Mouse (Mus musculus) forebrain, embryonic 15.5 days (tissue): ENCODE measurements around the gene Bhlhe40. TPM values are rescaled to one million over a fixed set of nuclear protein-coding genes. Genes with fewer than 3 reads are reported as not detected.

ENCODE experiments used
- ATAC-seq: fragments of 200-750 bp; cut with Nextera tagmentation; replicated peaks from 2 replicates; pipeline ENCODE4 v1.8.0; 2017; ENCODE audit warnings: mild to moderate bottlenecking, moderate TSS enrichment, moderate library complexity
- H3K27ac ChIP-seq: fragments of 300-500 bp; sonication (generic); replicated peaks from 2 replicates; pipeline ENCODE4 v1.5.1; 2015; ENCODE audit warnings: mild to moderate bottlenecking, inconsistent platforms
- H3K27me3 ChIP-seq: fragments of 300-500 bp; sonication (generic); 2 replicates; pipeline ENCODE4 v1.6.1; 2015; ENCODE audit warnings: inconsistent platforms
- H3K36me3 ChIP-seq: fragments of 300-500 bp; sonication (generic); 2 replicates; pipeline ENCODE4 v1.6.1; 2015; ENCODE audit warnings: mild to moderate bottlenecking, inconsistent platforms
- H3K4me1 ChIP-seq: fragments of 300-500 bp; sonication (generic); 2 replicates; pipeline ENCODE4 v1.6.1; 2015; ENCODE audit warnings: inconsistent platforms
- H3K4me2 ChIP-seq: fragments of 300-500 bp; sonication (generic); replicated peaks from 2 replicates; pipeline ENCODE4 v1.6.1; 2015; ENCODE audit warnings: mild to moderate bottlenecking, inconsistent platforms
- H3K4me3 ChIP-seq: fragments of 300-500 bp; sonication (generic); 2 replicates; pipeline ENCODE4 v1.5.1; 2015; ENCODE audit warnings: mild to moderate bottlenecking, inconsistent platforms
- H3K9ac ChIP-seq: fragments of 300-500 bp; sonication (generic); replicated peaks from 2 replicates; pipeline ENCODE4 v1.6.1; 2015; ENCODE audit warnings: mild to moderate bottlenecking, inconsistent platforms
- H3K9me3 ChIP-seq: fragments of 300-500 bp; sonication (generic); 2 replicates; pipeline ENCODE4 v1.6.1; 2016; ENCODE audit warnings: inconsistent platforms
- WGBS: fragments of 180-500 bp; shearing (Covaris S2); methylation state at CpG from one replicate; pipeline ENCODE4 v1.1.7; 2015; ENCODE audit warnings: mixed read lengths; 5-methylcytosine and 5-hydroxymethylcytosine counted together
- polyA plus RNA-seq: library from polyadenylated mRNA; unstranded; fragments of >200 nt; fragmentation: Nextera tagmentation; extraction: Ambion mirVana; gene quantifications from 2 replicates; pipeline ENCODE4 v1.2.1, GENCODE M21; 2015

Gene Bhlhe40
- polyA plus RNA-seq, 1 experiment from 2014 or later, result 7.1 TPM

- 49% methylated on average over 2 of the region's 2 CpGs for WGBS
- no peaks in the 10 kb centered on the region for H3K36me3 ChIP-seq
- no peaks in the 10 kb centered on the region for H3K9me3 ChIP-seq
- H3K27me3 ChIP-seq, result no peaks in the 10 kb centered on the region
- H3K9ac ChIP-seq, result no peak overlapping the region
- no peak overlapping the region for H3K4me3 ChIP-seq
- H3K27ac ChIP-seq, result no peak overlapping the region
- no peak for ATAC-seq
- H3K4me1 ChIP-seq, result peaks cover 10% of the 10 kb centered on the region
- no peak overlapping the region for H3K4me2 ChIP-seq
Measured at GRCm38 (mm10) chr6:108655861-108656260, 4.6 kb upstream of the Bhlhe40 start.

GRCm38 (mm10) chr6:108658051-108658415, 2.4 kb upstream of the Bhlhe40 start:
- no peak for ATAC-seq

DNA sequence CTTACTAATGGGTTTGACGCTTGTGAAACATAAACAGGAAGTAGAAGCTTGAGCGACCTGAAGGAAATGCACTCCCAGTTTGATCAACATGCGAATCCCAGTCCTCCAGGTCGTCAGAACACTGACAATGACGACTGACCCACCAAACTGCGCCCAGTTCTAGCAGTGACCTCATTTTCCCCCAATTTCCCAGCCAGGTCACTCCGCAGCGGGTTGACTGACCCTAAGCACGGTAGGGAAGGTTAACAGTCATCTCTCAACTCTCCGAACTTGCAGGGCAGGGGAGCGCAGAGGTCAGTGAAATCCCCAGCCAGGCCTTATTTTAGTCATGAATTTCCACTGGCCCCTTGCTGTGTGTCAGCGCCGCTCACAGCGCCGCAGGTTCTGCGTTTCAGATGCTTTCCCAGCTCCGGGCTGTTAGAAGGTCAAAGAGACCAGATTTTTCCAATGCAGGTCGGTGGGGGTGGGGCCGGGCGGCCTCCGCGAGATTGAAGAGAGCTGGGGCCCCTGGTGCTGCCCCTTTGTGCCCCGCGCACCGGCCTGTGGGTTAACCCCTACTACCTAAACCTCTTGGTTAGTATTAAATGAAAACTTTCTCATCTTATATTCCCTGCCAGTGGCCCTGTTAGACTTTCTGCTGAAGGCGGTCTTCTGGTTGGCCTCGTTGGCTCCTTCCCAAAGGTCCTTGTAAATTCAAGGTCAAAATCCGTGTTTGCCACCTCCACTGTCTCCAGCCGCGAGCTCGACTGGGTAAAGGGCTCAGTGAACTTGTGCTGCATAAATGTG, 1.8 kb upstream of the Bhlhe40 start:
- peak; percentile 0; the same call in 1 of the 2 replicates for ATAC-seq
- H3K36me3 ChIP-seq, result no peaks in the 10 kb centered on the region
- peak overlapping the region; percentile 99 for H3K4me2 ChIP-seq
- peak overlapping the region; percentile 67 for H3K9ac ChIP-seq
- peak overlapping the region; percentile 65 for H3K4me3 ChIP-seq
- WGBS, result 2% methylated on average over 31 of the region's 31 CpGs
- H3K9me3 ChIP-seq, result no peaks in the 10 kb centered on the region
- H3K27me3 ChIP-seq, result no peaks in the 10 kb centered on the region
- peaks cover 27% of the 10 kb centered on the region for H3K4me1 ChIP-seq
- H3K27ac ChIP-seq, result peak overlapping the region; percentile 92

More at GRCm38 (mm10) chr6:108658051-108658415, 2.4 kb upstream of the Bhlhe40 start:
- H3K9me3 ChIP-seq, result no peaks in the 10 kb centered on the region
- H3K9ac ChIP-seq, result no peak overlapping the region
- WGBS, result 65% methylated on average over 3 of the region's 3 CpGs
- no peaks in the 10 kb centered on the region for H3K36me3 ChIP-seq
- H3K27me3 ChIP-seq, result no peaks in the 10 kb centered on the region
- H3K27ac ChIP-seq, result no peak overlapping the region
- no peak overlapping the region for H3K4me3 ChIP-seq
- H3K4me1 ChIP-seq, result peaks cover 22% of the 10 kb centered on the region
- H3K4me2 ChIP-seq, result no peak overlapping the region

- peak; percentile 84 for ATAC-seq
- no peaks in the 10 kb centered on the region for H3K9me3 ChIP-seq
- WGBS, result under 1% methylated on average over 38 of the region's 42 CpGs
- H3K27me3 ChIP-seq, result no peaks in the 10 kb centered on the region
- H3K27ac ChIP-seq, result peak overlapping the region; percentile 92
- no peaks in the 10 kb centered on the region for H3K36me3 ChIP-seq
- H3K4me2 ChIP-seq, result peak overlapping the region; percentile 99
- H3K4me3 ChIP-seq, result peak overlapping the region; percentile 65
- peak overlapping the region; percentile 67 for H3K9ac ChIP-seq
- peaks cover 28% of the 10 kb centered on the region for H3K4me1 ChIP-seq
Measured at GRCm38 (mm10) chr6:108659221-108659725, 1.2 kb upstream of the Bhlhe40 start.

DNA sequence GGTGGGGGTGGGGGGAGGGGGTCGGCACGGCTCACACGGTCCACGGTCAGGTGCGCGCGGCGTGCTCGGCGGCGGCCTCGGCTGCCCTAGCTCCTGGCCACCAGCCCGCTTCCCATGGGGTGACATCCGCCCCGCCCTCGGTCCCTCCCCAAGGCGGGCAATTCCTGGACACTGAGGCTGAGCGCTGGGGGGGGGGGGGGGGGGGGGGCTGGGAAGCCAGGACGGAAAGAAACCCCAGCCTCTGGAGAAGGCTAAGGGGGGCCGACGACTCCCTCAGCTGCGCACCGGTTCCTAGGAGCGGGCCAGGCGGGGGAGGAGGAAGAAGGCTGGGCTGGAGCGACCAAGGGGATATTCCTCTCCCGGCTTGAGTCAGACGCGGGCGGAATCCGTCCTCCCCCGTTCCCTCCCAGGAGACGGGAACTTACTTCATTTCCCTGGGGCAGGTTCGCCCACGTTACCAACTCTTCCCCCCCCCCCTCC, 663 bp upstream of the Bhlhe40 start:
- WGBS, result 0% methylated on average over 21 of the region's 35 CpGs
- Histone ChIP-seq H3K4me3 (peak overlapping the region; percentile 65), H3K27ac (peak overlapping the region; percentile 92), H3K4me2 (peak overlapping the region; percentile 99), H3K9me3 (no peaks in the 10 kb centered on the region), H3K36me3 (no peaks in the 10 kb centered on the region), H3K27me3 (no peaks in the 10 kb centered on the region), H3K9ac (peak overlapping the region; percentile 67), H3K4me1 (peaks cover 28% of the 10 kb centered on the region)
- peak; percentile 82 for ATAC-seq

GRCm38 (mm10) chr6:108660878-108661389, 505 bp downstream of the Bhlhe40 start:
- peak overlapping the region; percentile 67 for H3K9ac ChIP-seq
- H3K4me3 ChIP-seq, result peak overlapping the region; percentile 65
- ATAC-seq, result no peak
- H3K27me3 ChIP-seq, result no peaks in the 10 kb centered on the region
- WGBS, result 1% methylated on average over 18 of the region's 18 CpGs
- H3K36me3 ChIP-seq, result no peaks in the 10 kb centered on the region
- H3K27ac ChIP-seq, result peak overlapping the region; percentile 92
- H3K4me1 ChIP-seq, result peaks cover 28% of the 10 kb centered on the region
- peak overlapping the region; percentile 99 for H3K4me2 ChIP-seq
- H3K9me3 ChIP-seq, result no peaks in the 10 kb centered on the region

DNA sequence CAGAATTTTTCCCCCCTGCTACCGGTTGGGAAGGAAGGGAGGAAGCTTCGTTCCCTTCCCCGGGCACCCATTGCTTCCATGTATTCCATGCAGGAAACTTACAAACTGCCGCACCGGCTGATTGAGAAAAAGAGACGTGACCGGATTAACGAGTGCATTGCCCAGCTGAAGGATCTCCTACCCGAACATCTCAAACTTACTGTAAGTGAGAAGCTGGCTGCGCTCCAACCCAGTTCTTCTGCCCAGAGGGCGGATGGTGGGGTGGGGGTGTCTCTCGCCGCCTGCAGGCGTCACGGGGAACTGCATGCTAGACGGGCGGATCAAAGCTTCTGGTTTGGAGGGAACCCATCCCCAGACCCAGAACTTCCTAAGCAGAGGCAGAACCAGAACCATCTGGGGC, 983 bp downstream of the Bhlhe40 start:
- Histone ChIP-seq H3K27ac (peak overlapping the region; percentile 92), H3K9ac (peak overlapping the region; percentile 67; the same call in 1 of the 2 replicates)

DNA sequence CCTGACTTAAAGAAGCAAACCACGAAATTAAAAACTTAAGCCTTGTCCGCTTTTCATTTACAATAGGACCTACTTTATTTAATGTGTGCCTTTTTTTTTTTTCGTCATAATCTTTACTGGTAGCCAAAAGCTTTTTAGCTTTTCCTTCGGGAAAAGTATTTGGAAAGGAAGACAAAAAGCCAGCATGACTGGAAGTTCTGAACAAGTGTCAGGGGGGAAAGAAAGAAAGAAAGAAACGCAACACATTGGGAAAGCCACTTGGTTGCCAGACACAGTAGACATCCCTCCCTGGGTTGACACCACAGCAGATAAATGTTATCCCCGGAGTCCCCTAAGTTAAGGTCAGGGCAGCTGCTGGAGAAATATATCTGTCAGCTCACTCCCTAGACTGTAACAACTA, 1.5 kb downstream of the Bhlhe40 start:
- Histone ChIP-seq H3K27me3 (no peaks in the 10 kb centered on the region), H3K4me1 (peaks cover 28% of the 10 kb centered on the region), H3K9me3 (no peaks in the 10 kb centered on the region), H3K4me2 (peak overlapping the region; percentile 99), H3K4me3 (peak overlapping the region; percentile 65), H3K27ac (no peak overlapping the region), H3K9ac (no peak overlapping the region), H3K36me3 (no peaks in the 10 kb centered on the region)
- WGBS, result 49% methylated on average over 6 of the region's 6 CpGs
- no peak for ATAC-seq

More for the DNA sequence above, 983 bp downstream of the Bhlhe40 start:
- Histone ChIP-seq H3K4me1 (peaks cover 28% of the 10 kb centered on the region), H3K4me3 (peak overlapping the region; percentile 65), H3K9me3 (no peaks in the 10 kb centered on the region), H3K36me3 (no peaks in the 10 kb centered on the region), H3K27me3 (no peaks in the 10 kb centered on the region), H3K4me2 (peak overlapping the region; percentile 99)
- no peak for ATAC-seq
- under 1% methylated on average over 17 of the region's 17 CpGs for WGBS

GRCm38 (mm10) chr6:108662314-108663240, 2.1 kb downstream of the Bhlhe40 start:
- peaks cover 30% of the 10 kb centered on the region for H3K4me1 ChIP-seq
- H3K9me3 ChIP-seq, result no peaks in the 10 kb centered on the region
- H3K27ac ChIP-seq, result no peak overlapping the region
- H3K4me3 ChIP-seq, result peak overlapping the region; percentile 4; the same call in 1 of the 2 replicates
- no peak overlapping the region for H3K9ac ChIP-seq
- 50% methylated on average over 15 of the region's 15 CpGs for WGBS
- H3K4me2 ChIP-seq, result peak overlapping the region; percentile 99
- H3K36me3 ChIP-seq, result no peaks in the 10 kb centered on the region
- no peak for ATAC-seq
- no peaks in the 10 kb centered on the region for H3K27me3 ChIP-seq

GRCm38 (mm10) chr6:108663241-108664194, 3.1 kb downstream of the Bhlhe40 start:
- no peak overlapping the region for H3K9ac ChIP-seq
- H3K9me3 ChIP-seq, result no peaks in the 10 kb centered on the region
- no peaks in the 10 kb centered on the region for H3K27me3 ChIP-seq
- H3K4me1 ChIP-seq, result peaks cover 37% of the 10 kb centered on the region
- peak overlapping the region; percentile 4; the same call in 1 of the 2 replicates for H3K4me3 ChIP-seq
- H3K4me2 ChIP-seq, result peak overlapping the region; percentile 99
- H3K36me3 ChIP-seq, result no peaks in the 10 kb centered on the region
- H3K27ac ChIP-seq, result no peak overlapping the region
- 66% methylated on average over 8 of the region's 8 CpGs for WGBS
- ATAC-seq, result no peak
